In the genomic region with DNA sequence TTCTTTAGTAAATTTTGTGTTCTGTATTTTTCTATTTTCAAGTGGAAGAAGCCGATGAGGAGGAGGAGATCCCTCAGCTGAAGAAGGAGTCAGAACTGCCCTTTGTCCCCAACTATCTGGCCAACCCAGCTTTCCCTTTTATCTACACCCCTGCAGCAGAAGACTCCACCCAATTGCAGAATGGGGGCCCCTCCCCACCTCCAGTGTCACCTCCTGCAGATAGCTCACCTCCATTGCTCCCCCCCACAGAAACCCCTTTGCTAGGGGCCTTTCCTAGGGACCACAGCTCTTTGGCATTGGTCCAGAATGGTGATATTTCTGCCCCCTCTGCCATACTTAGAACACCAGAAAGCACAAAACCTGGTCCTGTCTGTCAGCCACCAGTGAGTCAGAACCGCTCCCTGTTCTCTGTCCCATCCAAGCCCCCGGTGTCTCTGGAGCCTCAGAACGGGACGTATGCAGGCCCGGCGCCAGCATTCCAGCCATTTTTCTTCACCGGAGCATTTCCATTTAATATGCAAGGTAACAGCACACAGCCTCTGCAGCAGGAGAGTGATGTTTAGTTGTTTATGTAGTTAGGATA, we compare ENCODE assay signal across 18 mouse cellular contexts. TPM values are rescaled to one million over a fixed set of nuclear protein-coding genes. Genes with fewer than 3 reads are reported as not detected.
DNase-seq lines count a peak whose midpoint lies in the region; ATAC-seq lines count a peak whose summit lies in the region.
"Had no signal": no experiment of that assay in that cellular context is flagged by ENCODE, and none has a peak within 500 bp of the region (broad histone marks: within the 10 kb centered on the region; RNA-seq: fewer than 3 reads in every experiment).

No protein-coding gene starts in this region.

- DNase-seq in heart, adult 18-20 months, result no peak
- peak; percentile 65 for DNase-seq in c-Kit-positive CD71-positive TER-119-negative erythroid progenitor cells, embryonic 14.5 days (ENCODE audit: low read depth)
- DNase-seq in liver, embryonic 13.5 days, result peak; percentile 83
- peak; percentile 74 for DNase-seq in spleen, postnatal 4 days (ENCODE audit: low spot score in 2 of 2)
- DNase-seq in right cerebral cortex, postnatal 25 days, result no peak
- DNase-seq: adrenal gland, adult 8-10 months; cerebellum, adult 8-10 months; heart, adult 11 months; kidney, adult 9 months; lung, postnatal 4 days; right cerebral cortex, postnatal 14 days had no signal

- H3K4me2 ChIP-seq in heart, embryonic 12.5 days, result no peak overlapping the region
- H3K4me2 ChIP-seq in liver, embryonic 13.5 days, result peak overlapping the region; percentile 56
- H3K4me2 ChIP-seq: hindbrain, embryonic 15.5 days; limb, embryonic 12.5 days had no signal

- H3K27ac ChIP-seq in heart, embryonic 12.5 days (ENCODE audit: poor library complexity, severe bottlenecking), result no peak overlapping the region
- peak overlapping the region; percentile 88 for H3K27ac ChIP-seq in liver, embryonic 13.5 days
- H3K27ac ChIP-seq: hindbrain, embryonic 15.5 days; limb, embryonic 12.5 days had no signal

- H3K27me3 ChIP-seq in heart, embryonic 12.5 days (replicated peaks), result no peaks in the 10 kb centered on the region
- H3K27me3 ChIP-seq in liver, embryonic 13.5 days, result no peaks in the 10 kb centered on the region
- H3K27me3 ChIP-seq: CH12.LX; hindbrain, embryonic 15.5 days; limb, embryonic 12.5 days had no signal

- peaks cover 53% of the 10 kb centered on the region for H3K36me3 ChIP-seq in heart, embryonic 12.5 days
- peaks cover 31% of the 10 kb centered on the region for H3K36me3 ChIP-seq in liver, embryonic 13.5 days

- no peaks in the 10 kb centered on the region for H3K9me3 ChIP-seq in heart, embryonic 12.5 days (replicated peaks)
- no peaks in the 10 kb centered on the region for H3K9me3 ChIP-seq in liver, embryonic 13.5 days (replicated peaks)
- H3K9me3 ChIP-seq: hindbrain, embryonic 15.5 days; limb, embryonic 12.5 days had no signal

- H3K9ac ChIP-seq in heart, embryonic 12.5 days, result no peak overlapping the region
- H3K9ac ChIP-seq in liver, embryonic 13.5 days, result peak overlapping the region; percentile 56
- H3K9ac ChIP-seq: hindbrain, embryonic 15.5 days; limb, embryonic 12.5 days had no signal

- no peak overlapping the region for H3K4me3 ChIP-seq in heart, embryonic 12.5 days
- no peak overlapping the region; the same call in 1 of the 2 replicates for H3K4me3 ChIP-seq in liver, embryonic 13.5 days (replicated peaks)
- H3K4me3 ChIP-seq: hindbrain, embryonic 15.5 days; limb, embryonic 12.5 days had no signal

- peak; percentile 91 for ATAC-seq in heart, embryonic 12.5 days (ENCODE audit: insufficient number of reproducible peaks, low FRiP score)
- ATAC-seq in liver, embryonic 13.5 days (ENCODE audit: low read depth), result peak; percentile 98
- ATAC-seq in cerebellum, adult (ENCODE audit: insufficient number of reproducible peaks, low FRiP score, low TSS enrichment), result no peak
- ATAC-seq: midbrain, embryonic 16.5 days had no signal

- WGBS in heart, embryonic 12.5 days, result 75% methylated on average over 8 of the region's 8 CpGs
- 67% methylated on average over 8 of the region's 8 CpGs for WGBS in liver, embryonic 13.5 days (ENCODE audit: insufficient replicate concordance)

- peaks cover 28% of the 10 kb centered on the region for H3K4me1 ChIP-seq in heart, embryonic 12.5 days (replicated peaks)
- H3K4me1 ChIP-seq in liver, embryonic 13.5 days (replicated peaks), result peaks cover 67% of the 10 kb centered on the region

RNA-seq across cellular contexts. Expression of gene Ankrd40, which starts 6.7 kb away (rescaled TPM):
- 54.2 and 54.6 TPM in 2 replicates for polyA plus RNA-seq in heart, embryonic 12.5 days (2016; fragmentation: Nextera tagmentation; extraction: Ambion mirVana)
- 100 to 1,000 TPM; 274 to 280 TPM for total RNA-seq in heart, adult 18-20 months (2021)
- 5.2 and 5.5 TPM in 2 replicates for polyA plus RNA-seq in liver, embryonic 13.5 days (2015; fragmentation: Nextera tagmentation; extraction: Ambion mirVana)

RNA-seq across cellular contexts. Expression of gene Luc7l3, which starts 12.7 kb away (rescaled TPM):
- polyA plus RNA-seq in heart, embryonic 12.5 days (2016; fragmentation: Nextera tagmentation; extraction: Ambion mirVana), result 82.0 and 84.6 TPM in 2 replicates
- total RNA-seq in heart, adult 18-20 months (2021), result 10 to 100 TPM; 31.4 to 34.7 TPM
- 53.4 and 68.8 TPM in 2 replicates for polyA plus RNA-seq in liver, embryonic 13.5 days (2015; fragmentation: Nextera tagmentation; extraction: Ambion mirVana)

RNA-seq across cellular contexts. Expression of gene Gm21885, which starts 52.8 kb away (rescaled TPM):
- 0.35 TPM in 1 of 2 replicates, not detected in the other for polyA plus RNA-seq in heart, embryonic 12.5 days (2016; fragmentation: Nextera tagmentation; extraction: Ambion mirVana)
- total RNA-seq in heart, adult 18-20 months (2021), result under 1 TPM in 1 of 2 experiments, not detected in 1; 0.77 TPM
- polyA plus RNA-seq in liver, embryonic 13.5 days (2015; fragmentation: Nextera tagmentation; extraction: Ambion mirVana), result not detected in 2 replicates
- total RNA-seq: adrenal gland, adult 8-10 months had no signal
- polyA plus RNA-seq: limb, embryonic 12.5 days; neural tube, embryonic 14.5 days had no signal

RNA-seq across cellular contexts. Expression of gene Abcc3, which starts 58.3 kb away (rescaled TPM):
- polyA plus RNA-seq in heart, embryonic 12.5 days (2016; fragmentation: Nextera tagmentation; extraction: Ambion mirVana), result 0.44 and 0.59 TPM in 2 replicates
- 1 to 10 TPM; 1.7 to 1.8 TPM for total RNA-seq in heart, adult 18-20 months (2021)
- 4.3 and 5.8 TPM in 2 replicates for polyA plus RNA-seq in liver, embryonic 13.5 days (2015; fragmentation: Nextera tagmentation; extraction: Ambion mirVana)

Comparison
In these comparisons a context has a peak if more than half of its experiments do, and no peak if none do; other contexts are left out.
1. DNase-seq: peak in c-Kit-positive CD71-positive TER-119-negative erythroid progenitor cells, embryonic 14.5 days (single experiment), liver, embryonic 13.5 days (single experiment) and spleen, postnatal 4 days (2 of 2); none in heart, adult 18-20 months (0 of 2) and right cerebral cortex, postnatal 25 days (single experiment).